Mouse (Mus musculus): ENCODE data around the gene Entpd5.

- TF ChIP-seq CTCF (IDR thresholded peaks at IDR 0.05; ENCODE audit: low read depth) (no peak), EP300 (optimal IDR thresholded peaks at IDR 0.05) (no peak)
Observed at GRCm38 (mm10) chr12:84400653-84401052, 8.2 kb downstream of the Entpd5 start.

Measured in stomach, postnatal 0 days (tissue).